Mouse (Mus musculus): ENCODE results near the gene Dnajb14.

GRCm38 (mm10) chr3:137838160-137838559 lies 29.3 kb upstream of the Dnajb14 start:
- TF ChIP-seq GATA1 (IDR thresholded peaks at IDR 0.05; ENCODE audit: borderline replicate concordance, low read length) = no peak
- TF ChIP-seq FLI1 (IDR thresholded peaks at IDR 0.05; ENCODE audit: low read length) = no peak

All from megakaryocyte, embryonic 14.5 days (primary cell).